Mouse (Mus musculus) embryonic facial prominence, embryonic 14.5 days (tissue): Measurements from ENCODE around the gene Acox1. TPM values are rescaled to one million over a fixed set of nuclear protein-coding genes. Genes with fewer than 3 reads are reported as not detected.

Experiments used
- ATAC-seq: fragments of 200-750 bp; cut with Nextera tagmentation; 2 replicates; pipeline ENCODE4 v1.8.0; 2017; ENCODE audit warnings: low read depth, moderate number of reproducible peaks, moderate TSS enrichment
- DNase-seq: peaks from one replicate; pipeline ENCODE4 v3.0.0-alpha.2; 2015; ENCODE audit warnings: low spot score
- H3K27ac ChIP-seq: fragments of 300-500 bp; sonication (generic); replicated peaks from 2 replicates; pipeline ENCODE4 v1.5.1; 2014; ENCODE audit warnings: low read depth, mild to moderate bottlenecking, low read length, moderate library complexity
- H3K27me3 ChIP-seq: fragments of 300-500 bp; sonication (generic); replicated peaks from 2 replicates; pipeline ENCODE4 v1.6.1; 2014; ENCODE audit warnings: low read length; ENCODE audit not compliant: control insufficient read depth, insufficient read depth
- H3K36me3 ChIP-seq: fragments of 300-500 bp; sonication (generic); 2 replicates; pipeline ENCODE4 v1.6.1; 2014; ENCODE audit warnings: low read length, mixed read lengths; ENCODE audit not compliant: control insufficient read depth, insufficient read depth
- H3K4me1 ChIP-seq: fragments of 300-500 bp; sonication (generic); 2 replicates; pipeline ENCODE4 v1.6.1; 2014; ENCODE audit warnings: antibody characterized with exemption, low read length; ENCODE audit not compliant: control insufficient read depth, insufficient read depth
- H3K4me2 ChIP-seq: fragments of 300-500 bp; sonication (generic); 2 replicates; pipeline ENCODE4 v1.6.1; 2014; ENCODE audit warnings: low read depth, mild to moderate bottlenecking, low read length, moderate library complexity, mixed read lengths
- H3K4me3 ChIP-seq: fragments of 300-500 bp; sonication (generic); 2 replicates; pipeline ENCODE4 v1.5.1; 2014; ENCODE audit warnings: low read depth, mild to moderate bottlenecking, low read length
- H3K9ac ChIP-seq: fragments of 300-500 bp; sonication (generic); 2 replicates; pipeline ENCODE4 v1.6.1; 2014; ENCODE audit warnings: low read depth, mild to moderate bottlenecking, low read length, moderate library complexity, mixed read lengths
- H3K9me3 ChIP-seq: fragments of 300-500 bp; sonication (generic); 2 replicates; pipeline ENCODE4 v1.6.1; 2016; ENCODE audit warnings: low read length; ENCODE audit not compliant: control insufficient read depth
- WGBS: fragments of 180-500 bp; shearing (Covaris S2); extraction: QIAGEN DNeasy Blood & Tissue Kit; methylation state at CpG from one replicate; pipeline ENCODE4 v1.1.7; 2014; 5-methylcytosine and 5-hydroxymethylcytosine counted together
- polyA plus RNA-seq: library from polyadenylated mRNA; unstranded; fragments of >200 nt; fragmentation: Nextera tagmentation; extraction: Ambion mirVana; gene quantifications from 2 replicates; pipeline ENCODE4 v1.2.1, GENCODE M21; 2014

Gene Acox1
- polyA plus RNA-seq, 1 experiment from 2014 or later = 30.8 TPM

- Histone ChIP-seq H3K4me3 (0 out of 2 replicates have a peak overlapping the region, but pooled peaks have one; percentile 6), H3K36me3 (no peaks in the 10 kb centered on the region), H3K9ac (peak overlapping the region; percentile 30; the same call in 1 of the 2 replicates)
Observed at GRCm38 (mm10) chr11:116232427-116232826, 33.6 kb upstream of the Acox1 start.

GRCm38 (mm10) chr11:116228699-116229098 is 29.9 kb upstream of the Acox1 start:
- no peak for ATAC-seq
- Histone ChIP-seq H3K27me3 (peaks cover 3% of the 10 kb centered on the region), H3K4me3 (no peak overlapping the region), H3K27ac (no peak overlapping the region), H3K4me2 (no peak overlapping the region), H3K4me1 (no peaks in the 10 kb centered on the region), H3K36me3 (no peaks in the 10 kb centered on the region), H3K9ac (no peak overlapping the region), H3K9me3 (no peaks in the 10 kb centered on the region)
- 62% methylated on average over 4 of the region's 4 CpGs for WGBS
- DNase-seq = peak; percentile 38

More at GRCm38 (mm10) chr11:116232427-116232826, 33.6 kb upstream of the Acox1 start:
- WGBS = 37% methylated on average over 12 of the region's 17 CpGs
- Histone ChIP-seq H3K4me1 (no peaks in the 10 kb centered on the region), H3K4me2 (peak overlapping the region; percentile 24), H3K27ac (no peak overlapping the region), H3K27me3 (0 out of 2 replicates have a peak, but pooled peaks cover 3% of the 10 kb centered on the region), H3K9me3 (no peaks in the 10 kb centered on the region)
- DNase-seq (no peak), ATAC-seq (no peak; the same call in 1 of the 2 replicates)

- Histone ChIP-seq H3K4me3 (no peak overlapping the region), H3K9ac (no peak overlapping the region), H3K9me3 (peaks cover 6% of the 10 kb centered on the region; the same call in 1 of the 2 replicates), H3K4me2 (no peak overlapping the region), H3K4me1 (no peaks in the 10 kb centered on the region), H3K27me3 (peaks cover 24% of the 10 kb centered on the region), H3K36me3 (no peaks in the 10 kb centered on the region), H3K27ac (no peak overlapping the region)
- ATAC-seq (no peak), DNase-seq (peak; percentile 72)
- WGBS = 0% methylated on average over 2 of the region's 2 CpGs
Observed at GRCm38 (mm10) chr11:116226414-116226813, 27.6 kb upstream of the Acox1 start.

GRCm38 (mm10) chr11:116222740-116223059 is 23.9 kb upstream of the Acox1 start:
- H3K4me3 ChIP-seq = peak overlapping the region; percentile 37
- peaks cover 29% of the 10 kb centered on the region for H3K27me3 ChIP-seq
- DNase-seq = no peak
- H3K36me3 ChIP-seq = no peaks in the 10 kb centered on the region
- H3K27ac ChIP-seq = no peak overlapping the region
- peak overlapping the region; percentile 70 for H3K4me2 ChIP-seq
- peaks cover 8% of the 10 kb centered on the region for H3K4me1 ChIP-seq
- WGBS = 17% methylated on average over 23 of the region's 23 CpGs
- peaks cover 9% of the 10 kb centered on the region; the same call in 1 of the 2 replicates for H3K9me3 ChIP-seq
- no peak for ATAC-seq
- H3K9ac ChIP-seq = peak overlapping the region; percentile 56

GRCm38 (mm10) chr11:116221931-116222739 is 23.3 kb upstream of the Acox1 start:
- 13% methylated on average over 53 of the region's 53 CpGs for WGBS
- peaks cover 29% of the 10 kb centered on the region for H3K27me3 ChIP-seq
- ATAC-seq (no peak), DNase-seq (peak; percentile 44)
- H3K27ac ChIP-seq = no peak overlapping the region
- peaks cover 8% of the 10 kb centered on the region for H3K4me1 ChIP-seq
- H3K9me3 ChIP-seq = peaks cover 9% of the 10 kb centered on the region; the same call in 1 of the 2 replicates
- H3K9ac ChIP-seq = peak overlapping the region; percentile 56
- H3K4me3 ChIP-seq = peak overlapping the region; percentile 37
- peak overlapping the region; percentile 70 for H3K4me2 ChIP-seq
- no peaks in the 10 kb centered on the region for H3K36me3 ChIP-seq

GRCm38 (mm10) chr11:116219885-116220284 is 21.0 kb upstream of the Acox1 start:
- H3K4me1 ChIP-seq = peaks cover 8% of the 10 kb centered on the region
- ATAC-seq (no peak), DNase-seq (peak; percentile 61)
- no peak overlapping the region for H3K4me2 ChIP-seq
- no peaks in the 10 kb centered on the region for H3K36me3 ChIP-seq
- H3K4me3 ChIP-seq = no peak overlapping the region
- WGBS = 11% methylated on average over 4 of the region's 4 CpGs
- H3K9me3 ChIP-seq = peaks cover 9% of the 10 kb centered on the region; the same call in 1 of the 2 replicates
- H3K27ac ChIP-seq = no peak overlapping the region
- H3K9ac ChIP-seq = no peak overlapping the region
- peaks cover 29% of the 10 kb centered on the region for H3K27me3 ChIP-seq

- peak; percentile 84 for ATAC-seq
- no peak overlapping the region for H3K9ac ChIP-seq
- no peak overlapping the region for H3K4me3 ChIP-seq
- peaks cover 28% of the 10 kb centered on the region for H3K27me3 ChIP-seq
- peaks cover 9% of the 10 kb centered on the region; the same call in 1 of the 2 replicates for H3K9me3 ChIP-seq
- whole genome bisulfite sequencing = 49% methylated on average over 7 of the region's 7 CpGs
- DNase-seq = peak; percentile 95
- H3K36me3 ChIP-seq = no peaks in the 10 kb centered on the region
- peaks cover 8% of the 10 kb centered on the region for H3K4me1 ChIP-seq
- no peak overlapping the region for H3K4me2 ChIP-seq
- peak overlapping the region; percentile 76 for H3K27ac ChIP-seq
Observed at GRCm38 (mm10) chr11:116218737-116219400, 20.0 kb upstream of the Acox1 start.

- DNase-seq (no peak), ATAC-seq (no peak)
- Histone ChIP-seq H3K9ac (no peak overlapping the region), H3K36me3 (no peaks in the 10 kb centered on the region), H3K27ac (peak overlapping the region; percentile 61), H3K4me3 (no peak overlapping the region), H3K4me2 (no peak overlapping the region), H3K4me1 (peaks cover 8% of the 10 kb centered on the region), H3K27me3 (peaks cover 22% of the 10 kb centered on the region), H3K9me3 (peaks cover 9% of the 10 kb centered on the region; the same call in 1 of the 2 replicates)
- 88% methylated on average over 2 of the region's 2 CpGs for WGBS
Observed at GRCm38 (mm10) chr11:116218263-116218662, 19.4 kb upstream of the Acox1 start.
